Mouse (Mus musculus) splenic B cell, adult 2 months (primary cell): ENCODE results near the gene Gm45234.

Source experiments
- DNase-seq: peaks from one replicate; pipeline ENCODE4 v3.0.0-alpha.2; 2011; ENCODE audit warnings: low read depth, low spot score
- H3K27me3 ChIP-seq: 2 replicates; pipeline ENCODE4 v1.6.1; 2012; ENCODE audit warnings: mild to moderate bottlenecking, low read length, moderate library complexity, mixed read lengths; ENCODE audit not compliant: control insufficient read depth, poor library complexity, insufficient read depth, severe bottlenecking
- H3K36me3 ChIP-seq: 2 replicates; pipeline ENCODE4 v1.6.1; 2012; ENCODE audit warnings: mild to moderate bottlenecking, low read length, moderate library complexity, mixed read lengths; ENCODE audit not compliant: control insufficient read depth, poor library complexity, insufficient read depth, severe bottlenecking

Gene Gm45234

DNA sequence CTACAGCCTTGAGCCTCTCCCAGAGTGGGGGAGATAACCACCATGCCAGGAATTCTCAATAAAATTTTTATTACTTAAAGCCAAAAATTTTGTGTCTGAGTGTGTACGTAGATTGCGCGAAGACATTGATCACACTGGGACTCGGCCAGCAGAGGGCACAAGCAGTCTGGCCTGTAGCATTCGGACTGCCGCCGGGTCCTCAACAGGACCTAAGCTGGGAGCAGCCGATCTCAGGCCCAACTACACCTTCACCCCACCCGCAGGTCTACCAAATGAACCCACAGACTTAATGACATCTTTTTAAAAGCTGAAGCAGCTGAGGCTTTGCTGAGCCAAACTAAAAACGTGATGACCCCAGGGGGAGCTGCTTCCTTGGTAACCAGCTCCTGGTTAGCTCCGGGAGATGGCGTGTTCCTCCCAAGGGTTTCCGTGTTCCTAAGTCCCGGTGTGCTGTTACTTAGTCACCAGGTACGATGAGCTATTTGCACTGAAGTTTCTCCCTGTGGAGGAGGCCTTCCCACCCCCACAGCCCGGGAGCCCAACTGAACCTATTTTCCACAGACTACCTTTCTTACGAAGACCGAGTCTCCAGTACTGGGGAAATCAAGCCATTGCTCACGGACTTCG is 38.8 kb downstream of the Gm45234 start:
- peaks cover 17% of the 10 kb centered on the region for H3K36me3 ChIP-seq
- peak; percentile 90 for DNase-seq
- no peaks in the 10 kb centered on the region for H3K27me3 ChIP-seq

- DNase-seq = no peak
- peaks cover 10% of the 10 kb centered on the region; the same call in 1 of the 2 replicates for H3K36me3 ChIP-seq
Observed at GRCm38 (mm10) chr6:124712918-124713317, 42.9 kb downstream of the Gm45234 start.

DNA sequence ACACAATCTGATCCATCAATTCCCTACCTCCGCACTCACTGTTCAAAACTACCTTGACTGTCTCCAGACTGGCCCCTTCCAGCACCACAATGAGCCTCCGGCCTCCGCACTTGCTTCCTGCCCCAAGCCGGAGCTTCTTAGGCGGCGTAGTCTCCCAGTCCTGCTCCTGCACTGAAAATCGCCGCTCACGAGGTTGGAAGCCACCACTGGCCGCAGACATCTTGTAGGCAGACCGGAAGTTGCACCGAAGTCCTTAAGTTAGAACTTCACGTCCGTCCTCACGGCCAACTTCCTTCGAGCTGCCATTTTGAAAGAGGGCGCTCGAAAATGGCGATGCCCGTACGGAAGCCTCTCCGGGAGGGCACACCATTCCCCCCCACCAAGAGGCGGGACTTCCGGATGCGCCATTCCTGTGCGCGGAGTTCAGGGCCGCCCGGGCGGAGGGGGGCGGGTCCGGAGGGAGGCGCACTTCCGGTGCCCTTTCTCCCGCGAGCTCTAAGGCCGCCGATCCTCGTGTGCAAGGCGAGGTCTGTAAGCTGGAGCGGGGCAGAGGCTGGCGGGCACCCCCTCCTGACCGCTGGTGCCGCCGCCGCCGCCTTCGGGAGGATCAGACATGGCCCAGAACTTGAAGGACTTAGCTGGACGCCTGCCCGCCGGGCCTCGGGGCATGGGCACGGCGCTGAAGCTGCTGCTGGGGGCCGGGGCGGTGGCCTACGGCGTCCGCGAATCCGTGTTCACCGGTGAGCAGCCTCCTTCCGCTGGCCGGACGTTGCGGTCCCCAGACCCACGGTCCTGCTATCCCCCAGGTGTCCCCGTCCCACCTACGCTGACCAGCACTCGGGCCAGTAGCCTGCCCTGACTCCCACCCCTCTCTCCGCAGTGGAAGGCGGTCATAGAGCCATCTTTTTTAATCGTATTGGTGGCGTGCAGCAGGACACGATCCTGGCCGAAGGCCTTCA is 43.7 kb downstream of the Gm45234 start, which contains the start of the genes Emg1 and Phb2:
Emg1 (minus strand) TSS at position 355 of the 959 bp plus-strand sequence.
Phb2 (plus strand) TSS at position 513 of the 959 bp plus-strand sequence.
- peak; percentile 99 for DNase-seq

More at GRCm38 (mm10) chr6:124712918-124713317, 42.9 kb downstream of the Gm45234 start:
- no peaks in the 10 kb centered on the region for H3K27me3 ChIP-seq

GRCm38 (mm10) chr6:124708289-124708889 is 47.4 kb downstream of the Gm45234 start:
- H3K27me3 ChIP-seq = no peaks in the 10 kb centered on the region
- H3K36me3 ChIP-seq = peaks cover 12% of the 10 kb centered on the region
- no peak for DNase-seq

More for the DNA sequence above, 43.7 kb downstream of the Gm45234 start, which contains the start of the genes Emg1 and Phb2:
- H3K36me3 ChIP-seq = peaks cover 13% of the 10 kb centered on the region; the same call in 1 of the 2 replicates
- H3K27me3 ChIP-seq = no peaks in the 10 kb centered on the region

DNA sequence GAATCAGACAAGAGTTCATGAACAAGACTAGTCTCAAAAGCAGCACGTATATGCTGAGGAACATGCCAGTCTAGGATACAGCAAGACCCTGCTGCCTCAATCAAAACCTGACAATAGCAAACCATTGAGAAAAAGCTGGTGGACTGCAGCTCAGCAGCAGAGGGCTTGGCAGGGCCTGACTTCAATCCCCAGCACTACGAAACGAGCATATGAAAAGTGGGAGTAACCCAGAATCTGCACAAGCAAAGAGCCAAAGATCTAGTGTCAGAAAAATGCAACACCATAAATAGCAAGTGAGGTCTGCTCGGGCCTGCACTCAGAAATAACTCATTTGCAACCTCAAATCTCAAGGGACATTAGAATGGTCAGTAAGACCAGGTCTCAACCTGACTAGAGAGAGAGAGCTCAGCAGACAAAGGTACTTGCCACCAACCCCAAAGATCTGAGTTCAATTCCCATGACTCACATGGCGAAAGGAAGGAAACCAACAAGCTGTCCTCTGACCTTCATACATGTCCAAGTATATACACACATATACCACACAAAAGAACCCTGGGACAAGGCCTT is 49.7 kb downstream of the Gm45234 start:
- Histone ChIP-seq H3K27me3 (no peaks in the 10 kb centered on the region), H3K36me3 (peaks cover 17% of the 10 kb centered on the region)
- DNase-seq = no peak

DNA sequence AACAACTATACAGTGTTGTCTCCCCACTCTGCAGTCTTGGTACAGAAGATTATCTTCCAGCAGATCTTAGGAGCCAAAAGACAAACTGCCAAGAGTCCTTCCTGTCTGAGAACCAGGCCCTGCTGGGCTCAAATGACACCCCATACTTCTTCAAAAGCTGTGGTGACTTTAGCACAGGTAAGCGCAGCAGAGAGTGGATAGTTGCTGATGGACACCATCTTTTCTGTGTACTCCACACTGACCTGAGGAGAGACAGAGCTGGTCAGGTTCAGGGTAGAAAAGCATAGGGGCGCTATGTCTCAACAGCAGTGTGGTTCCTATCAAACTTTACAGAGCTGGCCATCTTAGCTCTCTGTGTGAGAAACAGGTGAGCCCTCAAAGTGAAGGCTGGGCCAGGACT is 51.4 kb downstream of the Gm45234 start:
- H3K36me3 ChIP-seq = peaks cover 17% of the 10 kb centered on the region
- DNase-seq = no peak
- no peaks in the 10 kb centered on the region for H3K27me3 ChIP-seq

- DNase-seq = no peak
- peaks cover 17% of the 10 kb centered on the region for H3K36me3 ChIP-seq
- H3K27me3 ChIP-seq = no peaks in the 10 kb centered on the region
Observed at GRCm38 (mm10) chr6:124703789-124704188, 52.0 kb downstream of the Gm45234 start.

- peaks cover 17% of the 10 kb centered on the region for H3K36me3 ChIP-seq
- no peaks in the 10 kb centered on the region for H3K27me3 ChIP-seq
- DNase-seq = peak; percentile 86
Observed at GRCm38 (mm10) chr6:124702784-124703103, 53.1 kb downstream of the Gm45234 start.

DNA sequence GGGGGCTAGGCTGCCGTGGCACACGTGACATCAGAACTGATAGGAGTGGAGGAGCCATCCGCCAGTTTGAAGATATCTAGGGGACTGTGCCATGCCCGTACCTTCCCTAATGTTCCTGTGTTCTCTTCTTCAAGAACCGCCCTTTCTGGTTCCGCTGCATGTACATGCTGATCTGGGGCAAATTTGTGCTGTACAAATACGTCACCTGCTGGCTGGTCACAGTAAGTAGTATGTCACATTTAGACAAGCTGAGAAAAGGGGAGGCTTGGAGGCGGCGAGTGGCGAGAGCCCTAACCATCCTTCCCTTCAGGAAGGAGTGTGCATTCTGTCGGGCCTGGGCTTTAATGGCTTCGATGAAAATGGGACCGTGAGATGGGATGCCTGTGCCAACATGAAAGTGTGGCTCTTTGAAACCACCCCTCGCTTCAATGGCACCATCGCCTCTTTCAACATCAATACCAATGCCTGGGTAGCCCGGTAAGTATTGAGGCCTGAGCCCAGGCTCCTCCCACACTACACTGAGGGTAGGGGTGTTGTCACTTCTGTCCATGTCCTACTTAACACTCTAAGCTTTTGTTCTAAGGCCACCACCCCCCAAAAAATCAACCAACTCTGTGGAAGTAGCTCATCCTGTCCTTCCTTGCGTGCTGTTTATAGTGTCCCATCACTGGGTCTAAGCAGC is 53.6 kb downstream of the Gm45234 start:
- DNase-seq = no peak
- peaks cover 15% of the 10 kb centered on the region for H3K36me3 ChIP-seq
- H3K27me3 ChIP-seq = no peaks in the 10 kb centered on the region

DNA sequence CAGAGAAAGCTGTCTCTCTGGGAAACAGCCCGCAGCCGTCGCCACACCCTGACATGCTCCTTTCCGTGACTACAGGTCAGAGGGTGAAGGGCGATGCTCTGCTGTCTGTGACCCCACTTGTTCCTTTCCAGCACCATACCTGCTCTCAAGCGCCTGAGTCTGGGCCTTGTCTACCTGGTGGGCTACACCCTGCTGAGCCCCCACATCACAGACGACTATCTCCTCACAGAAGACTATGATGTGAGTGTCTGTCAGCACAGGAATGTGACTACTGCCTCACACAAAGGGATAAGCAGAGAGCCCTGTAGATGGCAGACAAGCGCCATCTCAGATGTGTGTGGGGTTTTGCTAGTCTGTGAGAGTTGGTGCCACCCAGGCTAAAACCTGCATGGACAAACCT is 54.5 kb downstream of the Gm45234 start:
- DNase-seq = peak; percentile 57
- peaks cover 15% of the 10 kb centered on the region for H3K36me3 ChIP-seq
- H3K27me3 ChIP-seq = no peaks in the 10 kb centered on the region

DNA sequence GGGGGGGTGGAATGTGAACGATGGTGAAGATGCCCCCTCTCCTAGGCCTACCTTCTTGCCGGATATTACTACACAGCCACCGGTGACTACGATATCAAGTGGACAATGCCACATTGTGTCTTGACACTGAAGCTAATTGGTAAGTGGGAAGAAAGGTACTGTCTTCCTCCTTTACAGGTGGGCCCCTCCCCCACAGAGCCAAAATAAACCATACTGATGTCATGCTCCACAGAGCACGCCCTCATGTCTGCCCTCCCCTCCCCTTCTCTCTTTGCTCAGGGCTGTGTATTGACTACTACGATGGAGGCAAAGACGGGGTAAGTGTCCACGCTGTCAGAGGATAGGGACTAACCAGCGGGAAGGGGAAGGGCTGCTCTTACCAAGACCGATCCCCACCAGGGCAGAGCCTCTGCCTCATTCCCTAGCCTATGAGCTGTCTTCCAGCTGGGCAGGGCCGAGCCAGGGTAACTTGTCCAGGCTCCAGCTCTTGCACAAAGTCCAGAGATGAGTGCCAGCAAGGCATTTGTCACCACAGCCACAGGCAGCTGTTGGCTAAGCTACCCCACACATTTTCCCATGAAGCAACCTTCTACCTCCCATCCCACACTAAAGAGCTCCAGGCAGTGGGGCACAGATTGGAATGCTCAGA is 55.7 kb downstream of the Gm45234 start:
- H3K27me3 ChIP-seq = no peaks in the 10 kb centered on the region
- peaks cover 10% of the 10 kb centered on the region for H3K36me3 ChIP-seq
- DNase-seq = no peak

DNA sequence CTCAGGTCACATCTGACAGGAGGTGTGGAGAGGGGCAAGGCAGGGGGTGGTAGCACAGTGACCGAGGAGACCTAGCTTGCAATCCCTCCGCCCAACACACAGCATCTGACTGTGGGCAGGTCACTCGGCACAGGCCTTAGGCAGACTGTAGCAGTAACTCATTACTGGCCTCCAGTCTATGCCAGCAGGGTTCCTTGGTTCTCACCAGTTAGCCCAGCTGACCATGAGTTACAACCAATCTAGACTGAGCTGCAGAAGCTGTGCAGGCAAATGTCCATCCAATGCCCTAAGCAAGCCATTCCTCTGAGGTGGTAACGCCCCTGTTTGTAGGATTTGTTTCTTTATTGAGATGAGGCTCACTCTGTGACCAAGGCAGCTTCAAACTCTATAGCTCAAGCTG is 56.5 kb downstream of the Gm45234 start:
- DNase-seq = no peak
- H3K27me3 ChIP-seq = no peaks in the 10 kb centered on the region
- peaks cover 8% of the 10 kb centered on the region for H3K36me3 ChIP-seq

GRCm38 (mm10) chr6:124698751-124699150 is 57.1 kb downstream of the Gm45234 start:
- H3K27me3 ChIP-seq = no peaks in the 10 kb centered on the region
- peaks cover 5% of the 10 kb centered on the region for H3K36me3 ChIP-seq
- no peak for DNase-seq
